Mouse (Mus musculus): ENCODE data around the gene 6430550D23Rik.
A peak's percentile ranks its signal among the peaks of the same experiment; 100 is the strongest.

Gene 6430550D23Rik

GRCm38 (mm10) chr2:156007888-156008532 lies at the start of gene 6430550D23Rik, which contains the start of gene Ergic3:
6430550D23Rik (minus strand) TSS chr2:156007977.
Ergic3 (plus strand) TSS chr2:156008045.
- peak; percentile 99 for DNase-seq (ENCODE audit: low spot score)

- no peak for DNase-seq (ENCODE audit: low spot score)
Observed at GRCm38 (mm10) chr2:156052816-156053215, 45.0 kb upstream of the 6430550D23Rik start, which contains the start of gene Fer1l4. Fer1l4 (minus strand) TSS chr2:156052947.

- DNase-seq (ENCODE audit: low spot score), result peak; percentile 18
Observed at GRCm38 (mm10) chr2:156047929-156048328, 40.2 kb upstream of the 6430550D23Rik start.

GRCm38 (mm10) chr2:156042903-156043302 lies 35.1 kb upstream of the 6430550D23Rik start:
- no peak for DNase-seq (ENCODE audit: low spot score)

GRCm38 (mm10) chr2:156039390-156039789 lies 31.6 kb upstream of the 6430550D23Rik start:
- DNase-seq (ENCODE audit: low spot score), result no peak

GRCm38 (mm10) chr2:156025482-156025881 lies 17.7 kb upstream of the 6430550D23Rik start:
- DNase-seq (ENCODE audit: low spot score), result no peak

GRCm38 (mm10) chr2:156021765-156022164 lies 14.0 kb upstream of the 6430550D23Rik start:
- no peak for DNase-seq (ENCODE audit: low spot score)

GRCm38 (mm10) chr2:156021219-156021618 lies 13.4 kb upstream of the 6430550D23Rik start:
- no peak for DNase-seq (ENCODE audit: low spot score)

GRCm38 (mm10) chr2:156018106-156018505 lies 10.3 kb upstream of the 6430550D23Rik start:
- DNase-seq (ENCODE audit: low spot score), result no peak

- peak; percentile 10 for DNase-seq (ENCODE audit: low spot score)
Observed at GRCm38 (mm10) chr2:156005393-156005792, 2.4 kb downstream of the 6430550D23Rik start.

- DNase-seq (ENCODE audit: low spot score), result no peak
Observed at GRCm38 (mm10) chr2:155991863-155992321, 15.9 kb downstream of the 6430550D23Rik start.

GRCm38 (mm10) chr2:155991151-155991550 lies 16.6 kb downstream of the 6430550D23Rik start:
- no peak for DNase-seq (ENCODE audit: low spot score)

GRCm38 (mm10) chr2:155989085-155989484 lies 18.7 kb downstream of the 6430550D23Rik start:
- DNase-seq (ENCODE audit: low spot score), result no peak

GRCm38 (mm10) chr2:155987131-155987530 lies 20.6 kb downstream of the 6430550D23Rik start:
- no peak for DNase-seq (ENCODE audit: low spot score)

- DNase-seq (ENCODE audit: low spot score), result no peak
Observed at GRCm38 (mm10) chr2:155985776-155986175, 22.0 kb downstream of the 6430550D23Rik start.

- peak; percentile 82 for DNase-seq (ENCODE audit: low spot score)
Observed at GRCm38 (mm10) chr2:155979328-155979991, 28.3 kb downstream of the 6430550D23Rik start.

- no peak for DNase-seq (ENCODE audit: low spot score)
Observed at GRCm38 (mm10) chr2:155974087-155974731, 33.6 kb downstream of the 6430550D23Rik start.

GRCm38 (mm10) chr2:155973348-155973747 lies 34.4 kb downstream of the 6430550D23Rik start:
- no peak for DNase-seq (ENCODE audit: low spot score)

GRCm38 (mm10) chr2:155962991-155963390 lies 44.8 kb downstream of the 6430550D23Rik start:
- DNase-seq (ENCODE audit: low spot score), result no peak

- DNase-seq (ENCODE audit: low spot score), result no peak
Observed at GRCm38 (mm10) chr2:155961862-155962261, 45.9 kb downstream of the 6430550D23Rik start.

- no peak for DNase-seq (ENCODE audit: low spot score)
Observed at GRCm38 (mm10) chr2:155959981-155960380, 47.8 kb downstream of the 6430550D23Rik start.

All from T-cell, adult 2 months (primary cell).